Mouse (Mus musculus) bone marrow, adult 2 months (tissue): ENCODE data around the gene Hadhb.

ENCODE experiments used
- CTCF ChIP-seq: fragments of 200-500 bp; IDR thresholded peaks from 2 replicates; pipeline ENCODE4 v1.5.1; 2011; ENCODE audit warnings: low read length, control low read depth; ENCODE audit not compliant: control insufficient read depth, insufficient read depth
- POLR2A ChIP-seq: fragments of 200-500 bp; IDR thresholded peaks from 2 replicates; pipeline ENCODE4 v1.6.1; 2011; ENCODE audit warnings: low read depth, mild to moderate bottlenecking, control low read depth, low read length, borderline replicate concordance; ENCODE audit not compliant: control insufficient read depth

DNA sequence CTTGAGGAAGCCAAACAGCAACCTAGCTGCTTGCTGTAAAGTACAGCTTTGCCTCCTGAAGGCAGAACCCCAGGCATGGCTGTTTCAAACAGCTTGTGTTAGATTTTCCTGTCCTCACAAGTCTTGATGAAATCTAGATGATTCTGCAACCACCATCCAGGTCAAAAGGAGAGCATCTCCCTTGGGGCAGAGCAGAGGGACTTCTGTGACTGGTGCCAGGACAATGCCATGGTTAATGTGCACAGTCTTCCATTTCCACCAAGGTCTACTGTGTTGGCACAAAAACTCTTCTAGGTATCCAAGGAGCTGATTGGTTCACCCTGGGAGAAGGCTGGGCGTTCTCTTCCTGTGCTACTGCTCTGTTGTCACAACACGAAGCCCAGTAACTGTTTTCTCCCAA, 64.7 kb downstream of the Hadhb start:
- TF ChIP-seq CTCF (no peak), POLR2A (no peak)
